Mouse (Mus musculus): ENCODE measurements at regions not wholly inside any gene's neighbourhood (a gene's known extent, or its start where the extent isn't known, plus 50 kb on each side); places are given as distances from the start of the nearest gene placed in this dataset.

DNA sequence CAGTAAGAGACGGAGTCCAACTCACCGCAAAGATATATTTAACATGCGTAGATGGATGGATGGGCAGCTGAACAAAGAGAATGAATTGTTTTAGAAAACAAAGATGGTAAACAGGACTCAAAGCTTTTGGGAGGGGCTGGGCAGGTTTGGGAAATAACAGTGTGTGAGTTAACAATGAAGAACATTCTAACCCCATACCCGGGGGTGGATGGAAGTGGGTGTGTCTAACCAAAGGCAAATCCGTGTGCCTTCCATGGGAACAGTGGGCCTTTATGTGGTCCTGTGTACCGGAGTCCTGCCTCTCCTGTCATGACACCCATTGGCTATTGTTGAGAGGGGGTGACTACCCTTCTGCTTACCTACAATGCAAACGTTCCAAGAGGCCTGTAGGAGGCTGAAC is 104.5 kb downstream of the Tomm20 start:
- TF ChIP-seq CTCF (IDR thresholded peaks at IDR 0.05): no peak
- TF ChIP-seq POLR2A (IDR thresholded peaks at IDR 0.05; ENCODE audit: insufficient read depth, low read depth, low read length): no peak
- TF ChIP-seq EP300 (IDR thresholded peaks at IDR 0.05; ENCODE audit: insufficient read depth, low read depth, low read length): no peak

All from heart, adult 2 months (tissue).